Mouse (Mus musculus) embryonic facial prominence, embryonic 11.5 days (tissue): Measurements from ENCODE around the gene Orc1. TPM values are rescaled to one million over a fixed set of nuclear protein-coding genes. Genes with fewer than 3 reads are reported as not detected.

ENCODE experiments used
- ATAC-seq: fragments of 200-750 bp; cut with Nextera tagmentation; replicated peaks from 2 replicates; pipeline ENCODE4 v1.8.0; 2017; ENCODE audit warnings: low read depth; ENCODE audit not compliant: insufficient number of reproducible peaks, low FRiP score, low TSS enrichment
- DNase-seq: peaks from one replicate; pipeline ENCODE4 v3.0.0-alpha.2; 2015; ENCODE audit warnings: low spot score
- H3K27ac ChIP-seq: fragments of 300-500 bp; sonication (generic); replicated peaks from 2 replicates; pipeline ENCODE4 v1.5.1; 2014; ENCODE audit warnings: mild to moderate bottlenecking, low read depth, low read length, control low read depth
- H3K27me3 ChIP-seq: fragments of 300-500 bp; sonication (generic); 2 replicates; pipeline ENCODE4 v1.6.1; 2014; ENCODE audit warnings: mild to moderate bottlenecking, low read length, moderate library complexity, mixed read lengths; ENCODE audit not compliant: control insufficient read depth, insufficient read depth
- H3K36me3 ChIP-seq: fragments of 300-500 bp; sonication (generic); replicated peaks from 2 replicates; pipeline ENCODE4 v1.6.1; 2014; ENCODE audit warnings: low read depth, mild to moderate bottlenecking, low read length, moderate library complexity, mixed read lengths; ENCODE audit not compliant: control insufficient read depth, insufficient read depth
- H3K4me1 ChIP-seq: fragments of 300-500 bp; sonication (generic); 2 replicates; pipeline ENCODE4 v1.6.1; 2014; ENCODE audit warnings: low read length, mixed read lengths; ENCODE audit not compliant: control insufficient read depth, insufficient read depth
- H3K4me2 ChIP-seq: fragments of 300-500 bp; sonication (generic); 2 replicates; pipeline ENCODE4 v1.6.1; 2014; ENCODE audit warnings: low read depth, mild to moderate bottlenecking, control low read depth, low read length, moderate library complexity
- H3K4me3 ChIP-seq: fragments of 300-500 bp; sonication (generic); 2 replicates; pipeline ENCODE4 v1.5.1; 2014; ENCODE audit warnings: low read depth, low read length, control low read depth
- H3K9ac ChIP-seq: fragments of 300-500 bp; sonication (generic); replicated peaks from 2 replicates; pipeline ENCODE4 v1.6.1; 2014; ENCODE audit warnings: mild to moderate bottlenecking, control low read depth, low read length
- H3K9me3 ChIP-seq: fragments of 300-500 bp; sonication (generic); replicated peaks from 2 replicates; pipeline ENCODE4 v1.6.1; 2016; ENCODE audit warnings: mild to moderate bottlenecking, low read length, inconsistent platforms, mixed read lengths; ENCODE audit not compliant: control insufficient read depth
- WGBS: fragments of 180-500 bp; shearing (Covaris S2); extraction: QIAGEN DNeasy Blood & Tissue Kit; methylation state at CpG from one replicate; pipeline ENCODE4 v1.1.7; 2014; 5-methylcytosine and 5-hydroxymethylcytosine counted together
- polyA plus RNA-seq: library from polyadenylated mRNA; unstranded; fragments of >200 nt; fragmentation: Nextera tagmentation; extraction: Ambion mirVana; gene quantifications from 2 replicates; pipeline ENCODE4 v1.2.1, GENCODE M21; 2014

Gene Orc1
- polyA plus RNA-seq, 1 experiment from 2014 or later, result 21.1 TPM

- no peaks in the 10 kb centered on the region for H3K27me3 ChIP-seq
- 96% methylated on average over 5 of the region's 5 CpGs for WGBS
- DNase-seq, result no peak
- H3K36me3 ChIP-seq, result peaks cover 6% of the 10 kb centered on the region
- no peak overlapping the region for H3K4me2 ChIP-seq
- H3K9me3 ChIP-seq, result no peaks in the 10 kb centered on the region
- H3K27ac ChIP-seq, result no peak overlapping the region
- H3K9ac ChIP-seq, result no peak overlapping the region
- no peaks in the 10 kb centered on the region for H3K4me1 ChIP-seq
- ATAC-seq, result no peak
- H3K4me3 ChIP-seq, result no peak overlapping the region
These were observed 47.8 kb downstream of the Orc1 start for GRCm38 (mm10) chr4:108627066-108627465.

- Histone ChIP-seq H3K27me3 (no peaks in the 10 kb centered on the region), H3K9ac (no peak overlapping the region), H3K4me1 (no peaks in the 10 kb centered on the region), H3K4me2 (no peak overlapping the region), H3K9me3 (no peaks in the 10 kb centered on the region), H3K27ac (no peak overlapping the region), H3K36me3 (peaks cover 8% of the 10 kb centered on the region), H3K4me3 (no peak overlapping the region)
- WGBS, result 92% methylated on average over 7 of the region's 7 CpGs
- ATAC-seq, result no peak
- DNase-seq, result no peak
These were observed 50.2 kb downstream of the Orc1 start for GRCm38 (mm10) chr4:108629363-108629880.

GRCm38 (mm10) chr4:108630096-108630495 lies 50.9 kb downstream of the Orc1 start:
- no peaks in the 10 kb centered on the region for H3K9me3 ChIP-seq
- no peaks in the 10 kb centered on the region for H3K4me1 ChIP-seq
- DNase-seq (no peak), ATAC-seq (no peak)
- no peak overlapping the region for H3K4me2 ChIP-seq
- H3K4me3 ChIP-seq, result no peak overlapping the region
- H3K36me3 ChIP-seq, result peaks cover 8% of the 10 kb centered on the region
- WGBS, result 96% methylated on average over 9 of the region's 9 CpGs
- no peak overlapping the region for H3K27ac ChIP-seq
- H3K27me3 ChIP-seq, result no peaks in the 10 kb centered on the region
- H3K9ac ChIP-seq, result no peak overlapping the region

GRCm38 (mm10) chr4:108631616-108632015 lies 52.4 kb downstream of the Orc1 start:
- Histone ChIP-seq H3K36me3 (peaks cover 8% of the 10 kb centered on the region), H3K9me3 (no peaks in the 10 kb centered on the region), H3K27ac (no peak overlapping the region), H3K4me3 (no peak overlapping the region), H3K27me3 (no peaks in the 10 kb centered on the region), H3K4me1 (no peaks in the 10 kb centered on the region), H3K4me2 (no peak overlapping the region), H3K9ac (no peak overlapping the region)
- no peak for DNase-seq
- WGBS, result 93% methylated on average over 4 of the region's 4 CpGs
- no peak for ATAC-seq

- H3K4me1 ChIP-seq, result no peaks in the 10 kb centered on the region
- H3K4me2 ChIP-seq, result no peak overlapping the region
- H3K9me3 ChIP-seq, result no peaks in the 10 kb centered on the region
- WGBS, result 84% methylated on average over 12 of the region's 12 CpGs
- no peak overlapping the region for H3K4me3 ChIP-seq
- ATAC-seq (no peak), DNase-seq (no peak)
- H3K9ac ChIP-seq, result no peak overlapping the region
- H3K27ac ChIP-seq, result no peak overlapping the region
- H3K27me3 ChIP-seq, result no peaks in the 10 kb centered on the region
- peaks cover 6% of the 10 kb centered on the region for H3K36me3 ChIP-seq
These were observed 54.5 kb downstream of the Orc1 start for GRCm38 (mm10) chr4:108633703-108634102.

- H3K27me3 ChIP-seq, result no peaks in the 10 kb centered on the region
- H3K4me1 ChIP-seq, result no peaks in the 10 kb centered on the region
- no peak for ATAC-seq
- 74% methylated on average over 4 of the region's 4 CpGs for WGBS
- no peak overlapping the region for H3K4me2 ChIP-seq
- DNase-seq, result no peak
- peaks cover 2% of the 10 kb centered on the region for H3K36me3 ChIP-seq
- H3K27ac ChIP-seq, result no peak overlapping the region
- no peaks in the 10 kb centered on the region for H3K9me3 ChIP-seq
- no peak overlapping the region for H3K4me3 ChIP-seq
- no peak overlapping the region for H3K9ac ChIP-seq
These were observed 55.5 kb downstream of the Orc1 start for GRCm38 (mm10) chr4:108634696-108635095.

GRCm38 (mm10) chr4:108635101-108635500 lies 55.9 kb downstream of the Orc1 start:
- Histone ChIP-seq H3K4me2 (no peak overlapping the region), H3K9me3 (no peaks in the 10 kb centered on the region), H3K27me3 (no peaks in the 10 kb centered on the region), H3K4me1 (no peaks in the 10 kb centered on the region), H3K36me3 (peaks cover 2% of the 10 kb centered on the region), H3K9ac (no peak overlapping the region), H3K27ac (no peak overlapping the region), H3K4me3 (no peak overlapping the region)
- no peak for DNase-seq
- no peak for ATAC-seq

- no peak overlapping the region for H3K4me3 ChIP-seq
- H3K4me2 ChIP-seq, result no peak overlapping the region
- no peaks in the 10 kb centered on the region for H3K4me1 ChIP-seq
- 88% methylated on average over 3 of the region's 3 CpGs for WGBS
- DNase-seq (no peak), ATAC-seq (no peak)
- no peaks in the 10 kb centered on the region for H3K27me3 ChIP-seq
- no peak overlapping the region for H3K9ac ChIP-seq
- H3K36me3 ChIP-seq, result peaks cover under 1% of the 10 kb centered on the region; the same call in 1 of the 2 replicates
- no peaks in the 10 kb centered on the region for H3K9me3 ChIP-seq
- no peak overlapping the region for H3K27ac ChIP-seq
These were observed 58.5 kb downstream of the Orc1 start for GRCm38 (mm10) chr4:108637721-108638120.
